2 mouse cellular contexts compared by ENCODE assay signal in genomic region chr19:4670776-4671175, GRCm38 (mm10).
TF ChIP-seq lines count a peak whose summit lies in the region.

No protein-coding gene starts in this region.

TF ChIP-seq in C2C12, 6 proteins besides CTCF, POLR2A, EP300 and RAD21 (continued from another document):
- TF ChIP-seq CEBPB (IDR thresholded peaks at IDR 0.05; ENCODE audit: low read depth) = no peak
TF ChIP-seq in C2C12: peak in this region for 1.

TF ChIP-seq in myocyte, 11 proteins besides CTCF, POLR2A, EP300 and RAD21 (continued from another document):
- no peak for TF ChIP-seq SRF (IDR thresholded peaks at IDR 0.05; ENCODE audit: control insufficient read depth, insufficient read length, low read depth)
- TF ChIP-seq POLR2AphosphoS2 (IDR thresholded peaks at IDR 0.05; ENCODE audit: insufficient read length, low read depth) = no peak
- TF ChIP-seq TCF3 (IDR thresholded peaks at IDR 0.05; ENCODE audit: insufficient read length, low read depth) = no peak
- no peak for TF ChIP-seq USF1 (IDR thresholded peaks at IDR 0.05; ENCODE audit: low read depth)
- TF ChIP-seq CEBPB (IDR thresholded peaks at IDR 0.05; ENCODE audit: insufficient read depth, poor library complexity, severe bottlenecking) = no peak
- no peak for TF ChIP-seq E2F4 (IDR thresholded peaks at IDR 0.05; ENCODE audit: insufficient read depth)
- TF ChIP-seq REST (IDR thresholded peaks at IDR 0.05; ENCODE audit: insufficient read depth, insufficient read length) = no peak
- TF ChIP-seq MAX (IDR thresholded peaks at IDR 0.05; ENCODE audit: low read depth) = no peak
- no peak for TF ChIP-seq TCF12 (IDR thresholded peaks at IDR 0.05; ENCODE audit: insufficient read depth, poor library complexity, severe bottlenecking)
- TF ChIP-seq MYOD1 (IDR thresholded peaks at IDR 0.05; ENCODE audit: control insufficient read depth in 1 of 3, insufficient read length in 2 of 3, low read depth in 2 of 3) = no peak
